Mouse (Mus musculus) ES-E14 (cell line): ENCODE measurements around the gene Cd109.
A peak's percentile ranks its signal among the peaks of the same experiment; 100 is the strongest.

Experiments used
- CHD2 ChIP-seq: IDR thresholded peaks from 2 replicates; pipeline ENCODE4 v1.6.1; 2014; ENCODE audit warnings: mild to moderate bottlenecking, low read depth, low read length, inconsistent platforms
- HCFC1 ChIP-seq: IDR thresholded peaks from 2 replicates; pipeline ENCODE4 v1.6.1; 2012; ENCODE audit warnings: low read length, inconsistent platforms, borderline replicate concordance; ENCODE audit not compliant: insufficient read depth
- MAFK ChIP-seq: IDR thresholded peaks from 2 replicates; pipeline ENCODE4 v1.6.1; 2014; ENCODE audit warnings: mild to moderate bottlenecking, low read depth, low read length, inconsistent platforms; ENCODE audit not compliant: insufficient read depth
- ZC3H11A ChIP-seq: IDR thresholded peaks from 2 replicates; pipeline ENCODE4 v1.6.1; 2012; ENCODE audit warnings: low read depth, mild to moderate bottlenecking, inconsistent platforms, low read length, borderline replicate concordance
- ZNF384 ChIP-seq: IDR thresholded peaks from 2 replicates; pipeline ENCODE4 v1.6.1; 2012; ENCODE audit warnings: low read depth, low read length, inconsistent platforms

GRCm38 (mm10) chr9:78587218-78587883, 28.0 kb upstream of the Cd109 start:
- TF ChIP-seq ZNF384, result no peak
- TF ChIP-seq MAFK, result 0 out of 2 replicates have a peak, but pooled peaks have one; percentile 1
- TF ChIP-seq CHD2, result no peak
- no peak for TF ChIP-seq ZC3H11A
- TF ChIP-seq HCFC1, result no peak
